Mouse (Mus musculus) heart, embryonic 13.5 days (tissue): ENCODE results near the gene Cdkn1b. TPM values are rescaled to one million over a fixed set of nuclear protein-coding genes. Genes with fewer than 3 reads are reported as not detected.

Experiments used
- polyA plus RNA-seq: library from polyadenylated mRNA; unstranded; fragments of >200 nt; fragmentation: Nextera tagmentation; extraction: Ambion mirVana; gene quantifications from 2 replicates; pipeline ENCODE4 v1.2.1, GENCODE M21; 2015

The Cdkn1b gene
- polyA plus RNA-seq, 1 experiment from 2014 or later = 14.4 TPM

Other genes starting within 250 kb of the Cdkn1b start
- 14.2 and 16.6 TPM in 2 replicates for gene Dusp16, start 127.8 kb upstream of the Cdkn1b start, polyA plus RNA-seq
- 1.6 and 1.8 TPM in 2 replicates for gene Crebl2, start 90.2 kb upstream of the Cdkn1b start, polyA plus RNA-seq
- 8.5 and 8.6 TPM in 2 replicates for gene Gpr19, start 21.8 kb upstream of the Cdkn1b start, polyA plus RNA-seq
- gene Apold1, start 61.3 kb downstream of the Cdkn1b start, polyA plus RNA-seq = 6.8 and 7.8 TPM in 2 replicates
- gene Ddx47, start 91.2 kb downstream of the Cdkn1b start, polyA plus RNA-seq = 62.9 and 70.6 TPM in 2 replicates
- gene Gprc5a, start 145.2 kb downstream of the Cdkn1b start, polyA plus RNA-seq = 5.1 TPM in 2 replicates
- gene Gprc5d, start 197.9 kb downstream of the Cdkn1b start, polyA plus RNA-seq = not detected in 2 replicates